Mouse (Mus musculus) midbrain, embryonic 16.5 days (tissue): Measurements from ENCODE around the gene Trib3. TPM values are rescaled to one million over a fixed set of nuclear protein-coding genes. Genes with fewer than 3 reads are reported as not detected.
A peak's percentile ranks its signal among the peaks of the same experiment; 100 is the strongest.
"Not testable (repeated sequence)": the region's sequence is repeated elsewhere in the genome, so short reads cannot be mapped to it uniquely, and the experiment has no call there.

Source experiments
- ATAC-seq: fragments of 200-750 bp; cut with Nextera tagmentation; 2 replicates; pipeline ENCODE4 v1.8.0; 2017; ENCODE audit warnings: moderate TSS enrichment
- H3K27ac ChIP-seq: fragments of 300-500 bp; sonication (generic); 2 replicates; pipeline ENCODE4 v1.5.1; 2014; ENCODE audit warnings: mild to moderate bottlenecking, low read length, mixed read lengths
- H3K27me3 ChIP-seq: fragments of 300-500 bp; sonication (generic); 2 replicates; pipeline ENCODE4 v1.6.1; 2014; ENCODE audit warnings: low read depth, low read length, mixed read lengths; ENCODE audit not compliant: control insufficient read depth, insufficient read depth
- H3K36me3 ChIP-seq: fragments of 300-500 bp; sonication (generic); 2 replicates; pipeline ENCODE4 v1.6.1; 2014; ENCODE audit warnings: mild to moderate bottlenecking, low read length, moderate library complexity, mixed read lengths; ENCODE audit not compliant: control insufficient read depth, insufficient read depth
- H3K4me1 ChIP-seq: fragments of 300-500 bp; sonication (generic); 2 replicates; pipeline ENCODE4 v1.6.1; 2014; ENCODE audit warnings: mild to moderate bottlenecking, low read length, mixed read lengths; ENCODE audit not compliant: control insufficient read depth, insufficient read depth
- H3K4me2 ChIP-seq: fragments of 300-500 bp; sonication (generic); 2 replicates; pipeline ENCODE4 v1.6.1; 2014; ENCODE audit warnings: mild to moderate bottlenecking, low read length, mixed read lengths
- H3K4me3 ChIP-seq: fragments of 300-500 bp; sonication (generic); 2 replicates; pipeline ENCODE4 v1.5.1; 2014; ENCODE audit warnings: low read depth, mild to moderate bottlenecking, low read length, moderate library complexity, mixed read lengths
- H3K9ac ChIP-seq: fragments of 300-500 bp; sonication (generic); 2 replicates; pipeline ENCODE4 v1.6.1; 2014; ENCODE audit warnings: low read depth, low read length, mixed read lengths
- H3K9me3 ChIP-seq: fragments of 300-500 bp; sonication (generic); replicated peaks from 2 replicates; pipeline ENCODE4 v1.6.1; 2014; ENCODE audit warnings: mild to moderate bottlenecking, low read length, mixed read lengths; ENCODE audit not compliant: control insufficient read depth, poor library complexity, severe bottlenecking
- WGBS: fragments of 180-500 bp; shearing (Covaris S2); extraction: QIAGEN DNeasy Blood & Tissue Kit; methylation state at CpG from one replicate; pipeline ENCODE4 v1.1.7; 2014; 5-methylcytosine and 5-hydroxymethylcytosine counted together
- polyA plus RNA-seq: library from polyadenylated mRNA; unstranded; fragments of >200 nt; fragmentation: Nextera tagmentation; extraction: Ambion mirVana; gene quantifications from 2 replicates; pipeline ENCODE4 v1.2.1, GENCODE M21; 2015

Gene Trib3
- polyA plus RNA-seq, 1 experiment from 2014 or later: 2.4 TPM

- Histone ChIP-seq H3K9ac (no peak overlapping the region), H3K36me3 (no peaks in the 10 kb centered on the region; the same call in 1 of the 2 replicates), H3K4me3 (no peak overlapping the region), H3K4me1 (peaks cover 15% of the 10 kb centered on the region), H3K27ac (no peak overlapping the region), H3K9me3 (no peaks in the 10 kb centered on the region), H3K4me2 (no peak overlapping the region), H3K27me3 (no peaks in the 10 kb centered on the region)
- ATAC-seq: no peak
- 86% methylated on average over 7 of the region's 7 CpGs for WGBS
Measured at GRCm38 (mm10) chr2:152372104-152372503, 28.3 kb upstream of the Trib3 start.

GRCm38 (mm10) chr2:152368532-152369140 lies 24.8 kb upstream of the Trib3 start:
- ATAC-seq: no peak
- Histone ChIP-seq H3K27me3 (no peaks in the 10 kb centered on the region), H3K4me1 (0 out of 2 replicates have a peak, but pooled peaks cover 2% of the 10 kb centered on the region), H3K9me3 (no peaks in the 10 kb centered on the region), H3K4me3 (no peak overlapping the region), H3K36me3 (no peaks in the 10 kb centered on the region; the same call in 1 of the 2 replicates), H3K4me2 (no peak overlapping the region), H3K27ac (no peak overlapping the region), H3K9ac (no peak overlapping the region)
- 32% methylated on average over 14 of the region's 14 CpGs for WGBS

DNA sequence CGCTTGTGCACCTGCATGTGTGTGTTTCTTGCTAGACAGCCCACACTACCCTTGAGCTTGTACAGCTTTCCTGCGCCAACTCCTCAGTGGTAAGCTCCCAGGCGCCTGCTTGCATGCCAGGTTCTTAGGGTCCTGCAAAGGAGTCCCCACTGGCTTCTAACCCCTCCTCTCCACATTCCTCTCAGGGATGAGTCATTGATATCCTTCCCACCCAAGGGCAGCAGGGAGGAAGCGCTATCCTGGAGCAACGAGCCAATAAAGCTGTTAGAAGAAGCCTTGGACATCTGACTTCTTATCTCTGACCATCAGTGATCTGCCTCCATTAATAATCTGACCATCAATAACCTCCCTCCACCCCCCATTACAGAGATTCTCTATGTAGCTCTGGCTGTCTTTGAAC lies 24.1 kb upstream of the Trib3 start:
- 84% methylated on average over 5 of the region's 5 CpGs for WGBS
- no peak overlapping the region for H3K27ac ChIP-seq
- H3K36me3 ChIP-seq: no peaks in the 10 kb centered on the region; the same call in 1 of the 2 replicates
- H3K4me1 ChIP-seq: 0 out of 2 replicates have a peak, but pooled peaks cover 2% of the 10 kb centered on the region
- no peak overlapping the region for H3K4me2 ChIP-seq
- H3K9ac ChIP-seq: no peak overlapping the region
- no peak for ATAC-seq
- no peak overlapping the region for H3K4me3 ChIP-seq
- H3K9me3 ChIP-seq: no peaks in the 10 kb centered on the region
- no peaks in the 10 kb centered on the region for H3K27me3 ChIP-seq

GRCm38 (mm10) chr2:152363245-152364147 lies 19.7 kb upstream of the Trib3 start:
- Histone ChIP-seq H3K4me1 (0 out of 2 replicates have a peak, but pooled peaks cover 2% of the 10 kb centered on the region), H3K4me3 (peak overlapping the region; percentile 17; the same call in 1 of the 2 replicates), H3K27me3 (no peaks in the 10 kb centered on the region), H3K36me3 (no peaks in the 10 kb centered on the region), H3K9ac (no peak overlapping the region), H3K27ac (peak overlapping the region; percentile 38), H3K9me3 (no peaks in the 10 kb centered on the region), H3K4me2 (peak overlapping the region; percentile 42)
- WGBS: 9% methylated on average over 17 of the region's 17 CpGs
- peak; percentile 72 for ATAC-seq

- no peak for ATAC-seq
- Histone ChIP-seq H3K4me1 (0 out of 2 replicates have a peak, but pooled peaks cover 2% of the 10 kb centered on the region), H3K9ac (no peak overlapping the region), H3K27ac (no peak overlapping the region), H3K9me3 (no peaks in the 10 kb centered on the region), H3K36me3 (no peaks in the 10 kb centered on the region), H3K4me2 (no peak overlapping the region), H3K4me3 (no peak overlapping the region), H3K27me3 (no peaks in the 10 kb centered on the region)
- 88% methylated on average over 8 of the region's 8 CpGs for WGBS
Measured at GRCm38 (mm10) chr2:152361193-152361592, 17.4 kb upstream of the Trib3 start.

GRCm38 (mm10) chr2:152360271-152360775 lies 16.5 kb upstream of the Trib3 start:
- no peak overlapping the region for H3K4me2 ChIP-seq
- no peak overlapping the region for H3K4me3 ChIP-seq
- no peak overlapping the region for H3K9ac ChIP-seq
- H3K4me1 ChIP-seq: 0 out of 2 replicates have a peak, but pooled peaks cover 2% of the 10 kb centered on the region
- ATAC-seq: no peak
- no peaks in the 10 kb centered on the region for H3K9me3 ChIP-seq
- WGBS: 61% methylated on average over 7 of the region's 7 CpGs
- no peaks in the 10 kb centered on the region for H3K36me3 ChIP-seq
- H3K27me3 ChIP-seq: no peaks in the 10 kb centered on the region
- H3K27ac ChIP-seq: no peak overlapping the region

DNA sequence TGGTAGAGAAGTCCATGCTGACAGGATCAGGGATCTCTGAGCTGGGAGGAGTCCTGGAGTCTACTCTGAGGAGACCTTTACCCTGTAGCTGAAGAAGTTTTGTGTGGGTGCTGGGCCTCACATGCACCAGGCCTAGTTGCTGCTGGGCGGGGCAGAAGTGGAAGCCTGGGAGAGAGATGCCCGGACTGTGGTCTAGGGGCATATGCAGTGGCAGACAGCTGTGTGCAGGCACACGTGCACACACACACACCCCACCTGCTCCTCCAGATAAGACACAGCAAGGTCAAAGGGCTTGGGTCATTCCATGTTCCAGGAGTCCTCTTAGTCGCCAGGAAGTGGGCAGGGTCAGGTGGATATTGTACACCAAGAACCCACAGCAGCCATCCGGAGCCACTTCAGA lies 15.8 kb upstream of the Trib3 start:
- no peaks in the 10 kb centered on the region for H3K36me3 ChIP-seq
- H3K4me3 ChIP-seq: no peak overlapping the region
- H3K9me3 ChIP-seq: no peaks in the 10 kb centered on the region
- no peak overlapping the region for H3K4me2 ChIP-seq
- H3K27me3 ChIP-seq: no peaks in the 10 kb centered on the region
- 80% methylated on average over 5 of the region's 5 CpGs for WGBS
- ATAC-seq: no peak
- H3K27ac ChIP-seq: no peak overlapping the region
- H3K9ac ChIP-seq: no peak overlapping the region
- 0 out of 2 replicates have a peak, but pooled peaks cover 2% of the 10 kb centered on the region for H3K4me1 ChIP-seq

GRCm38 (mm10) chr2:152358977-152359376 lies 15.1 kb upstream of the Trib3 start:
- not testable (repeated sequence) for H3K4me2 ChIP-seq, H3K9ac ChIP-seq, H3K9me3 ChIP-seq, ATAC-seq, H3K36me3 ChIP-seq, H3K4me1 ChIP-seq, H3K27me3 ChIP-seq, H3K4me3 ChIP-seq, H3K27ac ChIP-seq
- WGBS: 81% methylated on average over 5 of the region's 5 CpGs

DNA sequence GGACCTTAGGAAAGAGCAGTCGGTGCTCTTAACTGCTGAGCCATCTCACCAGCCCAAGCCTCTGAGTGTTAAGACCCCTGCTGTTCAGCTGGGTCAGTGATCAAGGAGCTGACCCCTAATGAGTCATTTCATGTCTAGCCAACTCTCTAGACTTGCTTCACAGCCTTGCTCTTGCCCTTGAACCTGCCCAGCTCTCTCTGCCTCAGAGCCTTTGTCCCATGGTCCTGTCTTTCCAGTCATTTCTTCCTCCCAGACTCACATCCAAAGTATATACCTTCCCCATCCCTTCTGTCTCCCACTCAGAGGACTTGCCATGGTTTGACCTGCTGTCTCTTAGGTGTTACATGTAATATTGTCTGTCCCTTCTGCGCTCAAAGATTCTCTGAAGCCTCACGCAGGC lies 13.4 kb upstream of the Trib3 start:
- H3K9ac ChIP-seq: no peak overlapping the region
- H3K36me3 ChIP-seq: no peaks in the 10 kb centered on the region
- H3K4me1 ChIP-seq: no peaks in the 10 kb centered on the region
- H3K4me3 ChIP-seq: no peak overlapping the region
- H3K4me2 ChIP-seq: no peak overlapping the region
- no peak for ATAC-seq
- H3K9me3 ChIP-seq: no peaks in the 10 kb centered on the region
- 93% methylated on average over 3 of the region's 3 CpGs for WGBS
- H3K27ac ChIP-seq: no peak overlapping the region
- H3K27me3 ChIP-seq: no peaks in the 10 kb centered on the region
